Mouse (Mus musculus) G1E-ER4 (cell line): Measurements from ENCODE around the gene Dolk. TPM values are rescaled to one million over a fixed set of nuclear protein-coding genes. Genes with fewer than 3 reads are reported as not detected.

Experiments
- GATA1 ChIP-seq: IDR thresholded peaks from one replicate; pipeline ENCODE4 v1.8.0; 2012; ENCODE audit warnings: low read length, inconsistent platforms
- polyA plus RNA-seq: library from polyadenylated mRNA; stranded (reverse); fragments of >175 nt; gene quantifications from 2 replicates; pipeline ENCODE4 v1.2.3, GENCODE M21; 2012

Gene Dolk
- polyA plus RNA-seq, 1 experiment, result 5.8 TPM

- no peak for TF ChIP-seq GATA1
Measured at GRCm38 (mm10) chr2:30259131-30260064, 26.7 kb downstream of the Dolk start.

GRCm38 (mm10) chr2:30258600-30258999, 27.5 kb downstream of the Dolk start:
- no peak for TF ChIP-seq GATA1

GRCm38 (mm10) chr2:30257699-30258460, 28.3 kb downstream of the Dolk start:
- TF ChIP-seq GATA1, result no peak

GRCm38 (mm10) chr2:30256616-30257350, 29.4 kb downstream of the Dolk start:
- TF ChIP-seq GATA1, result no peak

- TF ChIP-seq GATA1, result no peak
Measured at GRCm38 (mm10) chr2:30255631-30256395, 30.3 kb downstream of the Dolk start.

- TF ChIP-seq GATA1, result no peak
Measured at GRCm38 (mm10) chr2:30253809-30254208, 32.3 kb downstream of the Dolk start.

GRCm38 (mm10) chr2:30252521-30252920, 33.6 kb downstream of the Dolk start:
- no peak for TF ChIP-seq GATA1

- TF ChIP-seq GATA1, result no peak
Measured at GRCm38 (mm10) chr2:30251417-30252104, 34.6 kb downstream of the Dolk start.

- TF ChIP-seq GATA1, result no peak
Measured at GRCm38 (mm10) chr2:30250166-30251128, 35.7 kb downstream of the Dolk start.

- no peak for TF ChIP-seq GATA1
Measured at GRCm38 (mm10) chr2:30249182-30249581, 37.0 kb downstream of the Dolk start.

GRCm38 (mm10) chr2:30247681-30248080, 38.5 kb downstream of the Dolk start:
- TF ChIP-seq GATA1, result no peak

- TF ChIP-seq GATA1, result no peak
Measured at GRCm38 (mm10) chr2:30247036-30247435, 39.1 kb downstream of the Dolk start.

GRCm38 (mm10) chr2:30244595-30245178, 41.4 kb downstream of the Dolk start:
- no peak for TF ChIP-seq GATA1
